Mouse (Mus musculus) neutrophil, adult 59 days (primary cell): ENCODE measurements around the gene Hspa12a. TPM values are rescaled to one million over a fixed set of nuclear protein-coding genes. Genes with fewer than 3 reads are reported as not detected.

Experiments used
- total RNA-seq, 2 experiments: library from RNA; stranded (reverse); gene quantifications; 1 replicate in 1 of 2; 2 replicates in 1 of 2; pipeline ENCODE4 v1.2.4; 2023

Hspa12a gene
- 1 to 10 TPM; 4.4 to 8.0 TPM for total RNA-seq

DNA sequence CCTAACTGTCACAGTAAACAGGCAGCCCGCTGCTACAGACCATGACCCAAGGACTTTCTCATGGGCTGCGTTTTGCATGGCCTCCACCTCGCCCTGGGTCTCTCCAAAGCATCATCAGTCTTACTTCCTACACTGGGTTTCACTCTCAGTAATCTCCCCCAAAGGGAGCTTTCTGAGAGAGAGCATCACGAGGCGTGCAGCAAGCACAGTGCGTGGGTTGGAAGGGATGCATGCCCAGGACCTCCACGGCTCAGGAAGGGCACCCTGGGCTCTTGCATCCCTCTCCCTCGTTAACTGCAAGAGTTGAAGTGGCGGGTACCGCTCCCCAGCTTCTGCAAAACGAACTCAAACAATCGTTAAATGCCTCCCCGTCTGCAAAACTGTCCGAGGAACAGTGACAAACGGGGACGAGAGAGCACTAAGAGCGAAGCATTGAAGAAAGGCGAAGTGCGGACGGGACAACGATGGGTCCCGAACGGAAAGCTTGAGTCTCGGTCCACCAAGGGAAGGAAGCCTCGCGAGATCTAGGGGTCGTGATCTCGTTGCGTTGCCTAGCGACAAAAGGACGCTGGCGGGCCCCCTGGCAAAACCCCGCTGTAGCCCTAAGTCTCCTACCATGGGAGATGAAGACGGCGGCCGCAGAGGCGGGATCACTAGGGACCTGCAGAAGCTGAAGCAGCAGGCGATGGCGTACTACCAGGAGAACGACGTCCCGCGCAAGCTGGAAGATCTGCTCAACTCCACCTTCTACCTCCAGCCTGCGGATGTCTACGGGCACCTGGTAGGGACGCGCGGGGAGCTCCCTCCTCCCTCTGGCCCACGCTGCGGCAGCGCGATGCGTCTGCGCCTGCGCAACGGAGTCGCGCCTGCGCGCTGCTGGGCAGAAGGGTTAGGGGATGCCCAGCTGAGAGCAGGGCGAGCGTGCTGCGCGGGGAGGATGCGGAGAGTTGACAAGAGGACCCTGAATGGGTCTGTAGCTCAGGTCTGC lies at the start of gene Hspa12a, which contains the start of gene Eno4:
Hspa12a (minus strand) TSS at position 814 of the 988 bp plus-strand sequence.
Eno4 (plus strand) TSS at position 585 of the 988 bp plus-strand sequence.

DNA sequence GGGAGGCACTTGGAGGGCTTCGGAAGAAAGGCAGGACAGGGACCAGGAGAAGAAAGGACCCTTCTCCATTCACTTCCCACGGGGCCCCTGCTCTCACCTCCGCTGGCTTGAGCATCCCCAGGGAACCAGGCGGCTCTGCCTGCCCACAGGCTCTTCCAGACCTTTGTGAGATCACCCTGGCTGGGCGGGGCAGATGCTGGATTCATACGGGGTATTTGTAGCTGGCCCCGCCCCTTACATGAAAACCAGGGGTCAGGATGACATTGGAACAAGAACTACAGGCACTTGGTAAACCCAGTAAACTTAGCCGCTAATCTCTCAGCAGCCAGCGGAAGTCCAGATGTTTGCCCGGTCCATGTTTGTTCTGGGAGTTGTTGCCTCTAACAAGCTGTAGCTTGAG lies 149.2 kb downstream of the Hspa12a start, which contains the start of gene 1700019N19Rik:
1700019N19Rik (minus strand) TSS at position 178 of the 400 bp plus-strand sequence.

DNA sequence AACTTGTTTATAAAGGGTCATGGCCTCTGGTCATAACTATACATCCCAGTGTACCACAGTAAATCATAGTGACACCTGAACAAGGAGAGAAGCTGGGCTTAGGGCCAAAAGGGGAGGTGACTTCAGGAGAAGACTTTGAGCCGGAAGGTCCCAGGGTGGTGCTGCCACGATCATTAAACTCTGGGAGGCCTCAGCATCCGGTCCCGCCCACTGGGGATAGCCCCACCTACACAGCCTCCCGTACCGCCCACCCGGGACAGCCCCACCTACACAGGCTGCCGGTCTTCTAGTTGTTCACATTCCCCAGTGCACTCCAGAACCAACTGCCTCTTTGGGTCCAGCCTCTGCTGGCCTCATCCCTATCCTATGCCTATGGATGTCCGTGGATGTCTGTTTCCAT lies 184.0 kb downstream of the Hspa12a start, which contains the start of gene Pnliprp2:
Pnliprp2 (plus strand) TSS at position 297 of the 400 bp plus-strand sequence.

Other genes with a start within 250 kb of the Hspa12a start
- gene Pnliprp1, start 214.8 kb downstream of the Hspa12a start, total RNA-seq = not detected
- not detected for gene Pnliprp2, start 183.9 kb downstream of the Hspa12a start, total RNA-seq
- gene 1700019N19Rik, start 149.2 kb downstream of the Hspa12a start, total RNA-seq = not detected
- gene Eno4, start 229 bp downstream of the Hspa12a start, total RNA-seq = not detected
- gene Shtn1, start 132.4 kb upstream of the Hspa12a start, total RNA-seq = 1 to 10 TPM; 2.4 to 4.5 TPM
- not detected for gene Vax1, start 226.4 kb upstream of the Hspa12a start, total RNA-seq